Mouse (Mus musculus) CD4-positive, CD25-positive, alpha-beta regulatory T cell, adult 9 weeks (primary cell): ENCODE results near the gene 4930507D05Rik. TPM values are rescaled to one million over a fixed set of nuclear protein-coding genes. Genes with fewer than 3 reads are reported as not detected.

Experiments used
- polyA plus RNA-seq: library from polyadenylated mRNA; unstranded; fragments of 100-300 nt; shearing (Covaris generic); gene quantifications from one replicate; pipeline ENCODE4 v1.2.1, GENCODE M21; 2017

The 4930507D05Rik gene
- 0.16 TPM for polyA plus RNA-seq

GRCm38 (mm10) chr10:62449364-62450279 is at the start of gene 4930507D05Rik, which contains the start of gene Supv3l1:
TSS of gene 4930507D05Rik (plus strand) at chr10:62449489.
TSS of gene Supv3l1 (minus strand) at chr10:62449738.

GRCm38 (mm10) chr10:62422255-62422654 is 27.0 kb upstream of the 4930507D05Rik start, which contains the start of gene Hkdc1:
TSS of gene Hkdc1 (minus strand) at chr10:62422491.

GRCm38 (mm10) chr10:62486618-62487415 is 37.5 kb downstream of the 4930507D05Rik start, which contains the start of gene Vps26a:
TSS of gene Vps26a (minus strand) at chr10:62486805.

Other genes with a start within 250 kb of the 4930507D05Rik start
- gene Tspan15, start 218.2 kb upstream of the 4930507D05Rik start, polyA plus RNA-seq: 0.42 TPM
- gene Tacr2, start 197.1 kb upstream of the 4930507D05Rik start, polyA plus RNA-seq: not detected
- gene Hk1, start 69.6 kb upstream of the 4930507D05Rik start, polyA plus RNA-seq: 172 TPM
- not detected for gene Hkdc1, start 27.0 kb upstream of the 4930507D05Rik start, polyA plus RNA-seq
- 18.5 TPM for gene Supv3l1, start 249 bp downstream of the 4930507D05Rik start, polyA plus RNA-seq
- gene Vps26a, start 37.3 kb downstream of the 4930507D05Rik start, polyA plus RNA-seq: 81.4 TPM
- 1,158 TPM for gene Srgn, start 78.0 kb downstream of the 4930507D05Rik start, polyA plus RNA-seq
- 4.2 TPM for gene Kif1bp, start 129.0 kb downstream of the 4930507D05Rik start, polyA plus RNA-seq
- gene Ddx21, start 152.8 kb downstream of the 4930507D05Rik start, polyA plus RNA-seq: 55.4 TPM
- 155 TPM for gene Ddx50, start 201.7 kb downstream of the 4930507D05Rik start, polyA plus RNA-seq